Mouse (Mus musculus): ENCODE measurements around the gene Pigq.

Gene Pigq

DNA sequence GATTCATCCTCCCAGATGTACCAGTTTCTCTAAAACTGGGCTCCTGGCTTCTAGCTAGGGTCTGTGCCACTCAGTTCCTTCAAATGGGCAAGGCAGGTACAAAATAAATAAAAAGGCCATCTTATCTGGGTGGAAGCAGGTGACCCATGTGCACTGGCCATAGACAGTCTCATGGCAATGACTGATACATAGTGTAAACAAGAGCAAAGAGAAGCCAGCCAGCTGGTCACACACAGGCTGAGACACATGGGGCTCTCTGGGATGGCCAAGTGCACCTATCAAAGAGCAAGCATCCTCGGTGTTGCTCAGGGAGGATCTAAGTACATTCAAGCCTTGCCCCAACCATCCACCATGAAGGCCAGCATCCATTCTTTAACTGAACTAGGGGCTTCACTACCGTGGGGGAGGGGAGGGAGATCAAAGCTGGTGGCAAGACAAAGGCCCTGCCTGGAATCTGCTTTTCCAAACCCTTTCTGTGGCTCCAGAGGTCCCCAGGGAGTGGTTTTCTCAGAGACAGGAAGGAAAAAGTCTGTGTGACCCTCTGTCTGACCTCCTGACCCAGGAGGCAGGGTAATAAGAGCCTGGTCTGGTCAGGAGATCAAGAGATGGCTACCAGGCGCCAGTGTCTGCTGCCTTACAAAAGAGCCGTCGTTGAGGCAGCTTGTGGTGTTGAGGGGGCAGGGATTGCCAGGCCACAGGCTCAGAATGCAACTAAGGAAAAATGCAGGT, 63.7 kb downstream of the Pigq start:
- DNase-seq: peak; percentile 43

DNA sequence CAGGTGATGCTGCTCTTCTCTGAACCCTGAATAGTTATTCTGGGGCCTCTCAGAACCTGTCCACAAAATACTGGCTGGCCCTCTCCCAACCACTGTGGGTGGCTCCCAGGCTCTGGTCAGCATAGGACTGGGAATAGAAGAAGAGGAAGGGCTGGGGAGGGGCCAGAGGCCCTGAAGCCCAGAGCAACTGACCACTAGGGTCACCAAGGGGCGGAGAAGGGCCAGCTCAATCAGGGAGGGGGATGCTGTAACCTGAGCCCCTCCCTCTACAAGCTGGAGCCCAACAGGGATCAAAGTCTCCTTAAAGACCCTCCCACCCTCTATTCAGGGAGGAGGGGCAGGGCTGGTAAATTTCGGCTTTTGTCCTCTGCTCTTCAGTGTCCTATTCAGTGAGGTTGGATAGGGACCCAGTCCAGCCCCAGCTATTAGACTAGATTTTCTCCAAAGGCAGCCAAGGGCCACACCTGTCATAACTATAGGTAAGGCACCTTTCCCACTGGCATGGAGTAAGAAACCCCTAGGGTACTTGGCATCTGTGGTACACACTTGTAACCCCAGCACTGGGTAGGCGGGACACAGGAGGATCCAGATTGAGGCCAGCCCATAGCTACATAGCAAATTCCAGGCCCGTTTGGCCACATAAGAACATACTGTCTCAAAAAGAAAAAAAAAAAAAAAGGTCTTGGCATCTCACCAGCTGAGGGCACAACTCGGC, 64.4 kb downstream of the Pigq start, which contains the start of gene Wfikkn1:
TSS of gene Wfikkn1 (minus strand) at position 663 of the 715 bp plus-strand sequence.
- DNase-seq: no peak

- DNase-seq: no peak
These were observed 65.0 kb downstream of the Pigq start for GRCm38 (mm10) chr17:25879750-25880149.

DNA sequence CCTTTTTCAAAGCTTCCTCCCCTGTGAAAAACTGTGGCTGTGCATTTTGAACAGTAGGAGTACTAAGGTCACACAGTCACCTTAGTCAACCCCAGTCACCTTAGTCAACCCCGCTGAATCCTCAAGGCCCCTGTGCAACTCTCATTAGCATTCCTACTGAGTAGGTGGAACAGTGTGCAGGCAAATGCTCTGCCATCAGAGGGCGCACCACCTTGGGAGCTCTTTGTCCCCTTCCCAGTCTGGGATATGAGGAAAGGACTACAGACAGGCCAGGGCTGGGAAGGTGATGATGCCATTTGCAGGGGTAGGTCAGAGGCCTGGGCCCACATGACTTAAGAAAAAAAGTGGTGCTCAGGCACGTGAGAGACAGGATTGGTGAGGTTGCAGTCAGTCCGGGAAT, 65.5 kb downstream of the Pigq start:
- peak; percentile 76 for DNase-seq

- no peak for DNase-seq
These were observed 66.0 kb downstream of the Pigq start for GRCm38 (mm10) chr17:25878611-25879180.

DNA sequence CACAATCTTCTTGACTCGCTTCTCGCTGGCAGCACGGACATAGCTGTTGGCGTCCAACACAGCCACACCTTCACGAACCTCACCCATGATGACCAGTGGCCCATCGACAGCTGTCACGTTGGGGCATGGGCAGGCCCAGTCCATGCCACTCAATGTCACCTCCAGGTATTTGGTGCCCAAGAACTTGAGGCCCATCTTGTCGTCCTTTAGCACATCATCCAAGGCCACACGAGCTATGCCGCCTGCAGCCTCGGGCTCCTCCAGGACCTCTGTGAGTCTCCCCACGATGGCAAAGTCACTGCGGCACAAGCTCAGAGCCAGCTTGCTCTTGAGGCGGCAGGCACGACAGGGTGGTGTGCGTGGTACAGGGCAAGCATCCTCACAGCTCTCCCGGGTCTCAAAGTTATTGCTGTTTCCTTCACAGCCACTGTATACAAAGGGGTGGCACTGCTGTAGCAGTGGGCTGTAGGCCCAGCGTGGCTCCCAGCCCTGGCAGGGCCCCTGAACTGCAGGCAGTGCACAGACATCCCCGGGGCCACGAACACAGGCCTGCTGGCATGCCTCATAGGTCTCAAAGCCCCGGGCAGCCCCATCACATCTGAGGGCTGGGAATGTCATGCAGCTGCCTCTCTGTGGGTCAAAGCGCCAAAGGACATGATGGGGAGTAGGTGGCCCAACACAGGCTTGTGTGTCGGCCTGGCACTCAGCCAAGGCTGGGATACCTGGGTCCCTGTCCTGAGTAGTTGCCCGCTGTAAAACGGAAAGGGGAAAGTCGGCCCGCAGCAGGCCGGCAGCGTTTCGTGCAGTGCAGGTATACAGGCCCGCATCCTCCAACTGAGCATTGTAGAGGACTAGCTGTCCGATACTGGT, 66.8 kb downstream of the Pigq start:
- DNase-seq: no peak

DNA sequence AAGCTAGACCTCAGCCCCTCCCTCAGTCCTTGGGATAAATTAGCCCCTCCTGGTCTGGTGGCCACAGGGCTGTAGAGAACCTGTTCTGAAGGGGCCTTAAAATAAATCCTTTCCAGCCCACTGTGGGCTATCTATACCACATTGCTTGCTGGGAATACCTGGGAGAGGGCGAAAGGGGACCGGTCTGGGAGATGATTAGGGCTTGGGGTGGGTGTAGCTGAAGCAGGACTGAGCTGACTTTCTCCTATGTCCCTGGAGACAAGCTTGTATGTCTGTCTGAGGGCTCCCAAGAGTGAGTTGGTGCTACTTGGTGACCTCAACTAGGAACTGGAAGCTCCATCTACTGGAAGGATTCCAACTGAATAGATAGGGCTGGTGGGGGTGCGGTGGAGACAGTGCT, 67.7 kb downstream of the Pigq start:
- DNase-seq: no peak
